Mouse (Mus musculus) megakaryocyte, embryonic 14.5 days (primary cell): ENCODE data around the gene Rnft2. TPM values are rescaled to one million over a fixed set of nuclear protein-coding genes. Genes with fewer than 3 reads are reported as not detected.
A peak's percentile ranks its signal among the peaks of the same experiment; 100 is the strongest.

Experiments
- H3K27me3 ChIP-seq: replicated peaks from 2 replicates; pipeline ENCODE3; 2012; ENCODE audit warnings: inconsistent platforms
- H3K36me3 ChIP-seq: replicated peaks from 2 replicates; pipeline ENCODE3; 2012; ENCODE audit warnings: low read length, inconsistent platforms, mixed read lengths
- H3K4me1 ChIP-seq: 2 replicates; pipeline ENCODE4 v1.6.1; 2012; ENCODE audit warnings: inconsistent platforms
- H3K4me3 ChIP-seq: replicated peaks from 2 replicates; pipeline ENCODE3; 2012; ENCODE audit warnings: moderate library complexity, mild to moderate bottlenecking, inconsistent platforms
- H3K9me3 ChIP-seq: 2 replicates; pipeline ENCODE4 v1.6.1; 2012; ENCODE audit warnings: inconsistent platforms
- FLI1 ChIP-seq: IDR thresholded peaks from 2 replicates; pipeline ENCODE4 v1.6.1; 2012; ENCODE audit warnings: low read length, inconsistent platforms, mixed read lengths
- GATA1 ChIP-seq: IDR thresholded peaks from 3 replicates; pipeline ENCODE4 v1.6.1; 2012; ENCODE audit warnings: mixed read lengths, low read length, inconsistent platforms, borderline replicate concordance
- polyA plus RNA-seq: library from polyadenylated mRNA; stranded (reverse); fragments of >175 nt; gene quantifications from 2 replicates; pipeline ENCODE4 v1.2.3, GENCODE M21; 2012; ENCODE audit warnings: low replicate concordance; ENCODE audit not compliant: insufficient read depth

Rnft2 gene
- polyA plus RNA-seq, 1 experiment = not detected

DNA sequence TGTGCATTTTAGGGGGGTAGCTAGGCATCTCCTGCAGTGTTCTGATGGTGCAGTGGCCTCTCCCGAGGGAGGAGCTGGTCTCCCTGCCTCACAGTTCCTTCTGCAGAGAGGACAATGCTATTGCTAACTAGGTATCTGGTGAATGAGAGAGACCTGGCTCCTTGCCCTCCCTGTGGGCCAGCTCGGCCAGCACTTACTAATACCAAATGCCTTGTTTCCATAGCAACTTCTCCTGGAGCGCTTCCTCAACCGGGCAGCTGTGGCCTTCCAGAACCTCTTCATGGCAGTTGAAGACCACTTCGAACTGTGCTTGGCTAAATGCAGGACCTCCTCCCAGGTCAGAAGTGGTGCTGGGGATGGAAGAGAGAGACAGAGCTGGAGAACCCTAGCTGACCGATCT is 14.2 kb upstream of the Rnft2 start:
- Histone ChIP-seq H3K27me3 (peaks cover 9% of the 10 kb centered on the region), H3K4me1 (peaks cover 33% of the 10 kb centered on the region), H3K36me3 (peaks cover 41% of the 10 kb centered on the region), H3K4me3 (peak overlapping the region; percentile 16), H3K9me3 (no peaks in the 10 kb centered on the region)
- TF ChIP-seq FLI1 (no peak), GATA1 (no peak)

DNA sequence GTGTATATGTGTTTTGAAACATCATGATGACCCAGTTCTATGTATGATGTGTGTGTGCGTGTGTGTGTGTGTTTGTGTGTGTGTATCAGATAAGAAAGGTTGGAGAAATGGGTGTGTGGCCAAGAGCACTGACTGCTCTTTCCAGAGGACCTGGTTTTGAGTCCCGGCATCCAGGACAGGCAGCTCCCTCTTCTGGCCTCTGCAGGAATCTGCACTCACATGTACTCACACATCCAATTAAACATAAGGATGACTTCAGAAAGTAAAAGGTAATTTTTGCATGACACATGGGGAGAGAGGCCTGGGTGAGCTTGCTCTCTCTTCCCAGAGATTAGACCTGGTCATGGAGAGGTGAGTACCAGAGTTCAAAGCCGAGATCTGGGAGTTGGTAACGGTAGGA is 12.1 kb upstream of the Rnft2 start:
- no peak for TF ChIP-seq FLI1
- TF ChIP-seq GATA1 = no peak
- H3K9me3 ChIP-seq = no peaks in the 10 kb centered on the region
- peaks cover 30% of the 10 kb centered on the region for H3K4me1 ChIP-seq
- peaks cover 32% of the 10 kb centered on the region for H3K36me3 ChIP-seq
- no peak overlapping the region for H3K4me3 ChIP-seq
- peaks cover 11% of the 10 kb centered on the region for H3K27me3 ChIP-seq

DNA sequence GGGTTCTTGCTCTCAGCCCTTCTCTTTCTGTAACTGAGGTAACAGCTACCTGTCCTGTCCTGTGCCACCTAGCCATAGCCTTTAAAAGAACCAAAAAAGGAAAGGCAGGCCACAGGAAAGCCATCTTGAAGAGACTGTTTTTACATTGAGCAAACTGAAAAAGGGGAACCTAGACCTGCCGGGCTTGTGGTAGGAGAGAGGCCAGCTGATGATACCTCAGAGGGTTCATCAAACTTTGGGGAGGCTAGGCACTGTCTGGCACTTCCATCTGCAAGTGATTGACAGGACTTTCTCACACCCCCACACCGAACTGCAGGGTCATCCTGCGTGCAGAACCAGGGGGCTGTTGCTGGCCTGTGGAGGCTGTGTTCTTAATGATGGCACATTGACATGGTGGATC is 8.6 kb upstream of the Rnft2 start:
- no peak overlapping the region for H3K4me3 ChIP-seq
- peaks cover 10% of the 10 kb centered on the region for H3K36me3 ChIP-seq
- H3K9me3 ChIP-seq = 0 out of 2 replicates have a peak, but pooled peaks cover 4% of the 10 kb centered on the region
- H3K4me1 ChIP-seq = peaks cover 4% of the 10 kb centered on the region; the same call in 1 of the 2 replicates
- TF ChIP-seq FLI1 (no peak), GATA1 (no peak)
- peaks cover 5% of the 10 kb centered on the region for H3K27me3 ChIP-seq

DNA sequence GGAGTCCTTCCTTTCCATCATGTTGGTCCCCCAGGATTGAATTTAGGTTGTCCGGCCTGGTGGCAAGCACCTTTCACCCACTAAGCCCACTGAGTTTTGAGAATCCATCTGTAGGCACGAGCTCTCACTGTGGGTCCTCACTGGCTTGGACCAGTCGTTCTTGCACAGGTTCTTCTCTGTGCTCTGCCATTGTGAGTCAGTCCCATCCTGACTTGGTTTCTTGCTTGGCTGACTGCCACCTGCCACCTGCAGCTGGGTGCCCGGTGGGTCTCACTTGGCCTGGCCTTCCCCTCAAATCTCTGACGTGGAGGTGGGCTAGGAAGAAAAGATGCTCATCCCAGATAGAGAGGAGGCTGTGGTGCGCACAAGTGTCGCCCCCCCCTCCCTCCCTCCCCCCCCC is 6.1 kb upstream of the Rnft2 start:
- Histone ChIP-seq H3K4me1 (peaks cover 6% of the 10 kb centered on the region), H3K9me3 (0 out of 2 replicates have a peak, but pooled peaks cover 4% of the 10 kb centered on the region), H3K4me3 (no peak overlapping the region), H3K36me3 (no peaks in the 10 kb centered on the region), H3K27me3 (peaks cover 7% of the 10 kb centered on the region)
- TF ChIP-seq GATA1 (no peak), FLI1 (no peak)

DNA sequence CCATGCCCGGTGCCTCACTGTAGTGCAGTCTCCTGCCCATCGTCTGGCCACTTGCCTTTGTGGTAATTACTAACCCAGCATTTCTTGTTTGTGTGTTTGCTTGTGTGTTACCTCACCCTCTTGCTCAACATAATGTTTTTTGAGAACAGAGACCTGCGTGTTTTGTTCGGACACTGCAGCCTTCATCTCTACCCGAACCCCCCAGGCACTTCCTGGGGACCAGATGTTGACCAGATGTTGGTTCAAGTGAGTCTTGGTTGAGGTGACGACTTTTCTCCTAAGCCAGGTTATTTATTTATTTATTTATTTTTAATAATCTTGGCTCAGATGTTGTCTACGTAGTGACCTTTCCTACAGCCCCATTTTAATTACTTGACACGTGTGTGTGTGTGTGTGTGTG is 2.5 kb upstream of the Rnft2 start:
- Histone ChIP-seq H3K27me3 (peaks cover 18% of the 10 kb centered on the region), H3K4me1 (peaks cover 22% of the 10 kb centered on the region), H3K36me3 (no peaks in the 10 kb centered on the region), H3K4me3 (no peak overlapping the region), H3K9me3 (0 out of 2 replicates have a peak, but pooled peaks cover 4% of the 10 kb centered on the region)
- TF ChIP-seq FLI1 = no peak
- no peak for TF ChIP-seq GATA1

DNA sequence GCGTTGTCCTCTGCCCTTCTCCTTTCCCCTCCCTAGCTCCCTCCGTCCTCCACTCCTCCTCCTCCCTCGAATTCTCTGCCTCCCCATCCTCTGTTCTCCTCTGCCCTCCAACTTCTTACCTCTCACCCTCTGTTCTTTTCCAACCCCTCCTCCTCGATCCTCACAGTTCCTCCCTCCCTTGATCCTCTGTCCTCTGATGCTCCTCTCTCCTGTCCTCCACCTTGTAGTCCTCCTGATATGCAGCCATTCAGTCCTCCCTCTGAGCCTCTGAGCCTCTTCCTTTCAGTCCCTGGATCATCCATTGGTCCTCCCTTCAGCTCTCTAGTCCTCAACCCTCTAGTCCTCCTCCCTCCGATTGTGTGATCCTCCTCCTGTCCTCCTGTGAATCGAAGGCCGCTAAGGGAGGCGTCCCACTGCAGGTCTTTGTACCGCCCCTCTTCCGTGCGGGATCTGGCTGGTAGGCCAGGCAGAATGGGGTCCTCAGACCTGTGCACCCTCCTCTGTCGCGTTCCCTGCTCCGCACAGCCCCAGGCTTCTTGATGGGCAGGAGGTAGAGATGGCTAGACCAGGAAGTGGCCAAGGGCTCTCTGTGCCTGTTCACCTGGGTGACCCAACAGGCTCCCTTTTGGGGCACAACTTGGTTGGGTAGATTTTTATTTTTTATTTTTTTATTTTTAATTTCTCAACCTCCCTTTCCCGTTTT is 841 bp upstream of the Rnft2 start:
- H3K36me3 ChIP-seq = no peaks in the 10 kb centered on the region

DNA sequence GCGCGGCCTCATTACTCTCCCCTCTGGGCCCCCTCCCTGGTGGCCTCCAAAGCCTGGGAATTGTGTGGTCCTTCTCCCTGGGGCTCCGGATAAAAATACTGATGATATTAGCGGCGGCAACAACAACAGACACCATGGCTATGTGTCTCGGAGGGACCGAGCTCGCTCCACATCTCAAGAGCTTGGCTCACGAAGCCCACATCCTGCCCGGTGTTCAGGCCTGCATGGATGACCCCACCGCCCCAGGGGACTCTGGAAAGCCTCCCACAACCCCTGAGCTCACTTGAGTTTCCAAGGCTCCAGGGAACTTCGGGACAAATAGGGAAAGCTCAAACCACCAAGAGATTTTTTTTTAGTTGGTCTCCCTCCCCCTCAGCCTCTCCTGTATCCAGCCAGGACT is 5.2 kb downstream of the Rnft2 start:
- Histone ChIP-seq H3K4me1 (peaks cover 6% of the 10 kb centered on the region), H3K27me3 (peaks cover 61% of the 10 kb centered on the region), H3K9me3 (no peaks in the 10 kb centered on the region), H3K36me3 (no peaks in the 10 kb centered on the region), H3K4me3 (no peak overlapping the region)
- TF ChIP-seq FLI1 (no peak), GATA1 (no peak)

More for the DNA sequence above, 841 bp upstream of the Rnft2 start:
- H3K4me3 ChIP-seq = peak overlapping the region; percentile 96
- peaks cover 22% of the 10 kb centered on the region for H3K4me1 ChIP-seq
- H3K9me3 ChIP-seq = no peaks in the 10 kb centered on the region
- TF ChIP-seq FLI1 (no peak), GATA1 (no peak)
- peaks cover 32% of the 10 kb centered on the region for H3K27me3 ChIP-seq

DNA sequence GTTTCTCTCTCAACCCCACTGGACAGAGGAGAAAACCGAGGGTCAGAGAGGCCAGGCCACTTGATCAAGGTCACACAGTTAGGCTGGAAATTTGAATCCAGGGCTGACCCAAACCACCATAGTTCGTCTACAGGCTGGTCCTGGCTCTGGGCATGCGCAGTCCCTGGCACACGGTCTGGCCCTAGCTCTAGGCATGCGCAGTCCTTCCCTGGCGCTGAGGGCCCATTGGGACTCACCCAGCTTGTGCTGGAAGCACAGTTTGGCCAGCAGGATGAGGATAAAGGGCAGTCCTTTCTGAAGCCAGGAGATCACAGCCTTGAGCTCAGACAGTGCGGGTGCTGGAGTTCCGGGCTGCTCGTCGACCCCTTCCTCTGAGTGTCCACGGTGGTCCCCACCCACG is 8.0 kb downstream of the Rnft2 start:
- TF ChIP-seq GATA1 (no peak), FLI1 (no peak)

DNA sequence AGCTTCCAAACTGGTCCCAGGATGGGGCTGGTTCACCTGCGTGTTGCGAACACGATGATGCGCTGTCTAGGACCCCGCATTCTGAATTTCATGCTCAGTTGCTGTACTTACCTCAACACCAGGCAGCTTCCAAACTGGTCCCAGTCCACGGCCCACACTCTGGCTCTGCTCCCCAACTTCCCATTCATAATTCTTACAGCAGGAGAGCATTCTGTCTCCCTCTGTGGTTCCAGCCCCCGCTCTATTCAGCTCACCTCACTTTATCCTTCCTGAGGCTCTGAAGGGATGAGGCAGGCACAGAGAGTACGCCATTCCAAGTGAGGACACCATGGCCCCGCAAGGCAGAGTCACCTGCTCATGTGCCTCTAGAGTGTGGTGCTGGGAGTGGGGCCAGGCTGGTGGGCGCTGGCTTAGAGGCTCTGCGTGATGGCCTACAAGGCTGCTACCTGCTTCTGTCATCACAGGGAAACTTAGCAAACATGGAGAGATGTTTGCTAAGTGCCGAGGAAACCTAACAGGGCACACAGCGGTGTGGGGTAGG is 14.8 kb downstream of the Rnft2 start:
- H3K4me1 ChIP-seq = peaks cover 16% of the 10 kb centered on the region
- H3K4me3 ChIP-seq = no peak overlapping the region
- TF ChIP-seq FLI1 (no peak), GATA1 (no peak)
- H3K27me3 ChIP-seq = peaks cover 78% of the 10 kb centered on the region
- no peaks in the 10 kb centered on the region for H3K36me3 ChIP-seq
- H3K9me3 ChIP-seq = no peaks in the 10 kb centered on the region

More for the DNA sequence above, 8.0 kb downstream of the Rnft2 start:
- Histone ChIP-seq H3K36me3 (no peaks in the 10 kb centered on the region), H3K4me1 (no peaks in the 10 kb centered on the region), H3K4me3 (no peak overlapping the region), H3K9me3 (no peaks in the 10 kb centered on the region), H3K27me3 (peaks cover 67% of the 10 kb centered on the region)

DNA sequence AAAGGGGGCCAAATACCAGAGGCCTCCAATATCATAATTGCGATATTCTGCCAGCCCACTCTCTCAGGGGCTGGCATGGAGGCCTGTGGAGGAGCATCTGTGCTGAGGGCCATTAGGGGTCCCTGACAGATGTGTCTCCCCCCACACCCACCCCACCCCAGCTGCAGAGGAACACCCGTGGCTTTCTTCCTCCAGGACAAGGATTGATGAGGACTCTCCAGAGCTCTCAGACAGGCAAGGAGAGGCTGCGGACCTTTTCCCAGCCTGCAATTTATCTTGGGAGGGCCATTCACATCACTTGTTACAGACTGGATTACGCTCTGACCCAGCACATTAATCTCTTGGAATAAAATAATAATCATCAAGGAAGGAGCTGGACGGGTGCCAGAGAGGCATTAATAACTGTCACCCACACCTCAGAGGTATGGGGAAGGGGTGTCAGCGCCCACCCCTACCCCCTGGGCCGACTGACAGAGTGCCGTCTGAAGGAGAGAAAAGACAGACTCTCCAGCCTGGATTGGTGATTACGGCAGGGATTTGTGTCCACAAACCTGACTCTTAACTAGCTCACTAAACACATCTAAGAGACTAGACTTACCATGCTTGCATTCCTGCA is 21.7 kb downstream of the Rnft2 start:
- H3K4me1 ChIP-seq = no peaks in the 10 kb centered on the region
- no peak for TF ChIP-seq GATA1
- TF ChIP-seq FLI1 = no peak
- H3K9me3 ChIP-seq = peaks cover 8% of the 10 kb centered on the region
- no peak overlapping the region for H3K4me3 ChIP-seq
- H3K27me3 ChIP-seq = peaks cover 75% of the 10 kb centered on the region
- H3K36me3 ChIP-seq = no peaks in the 10 kb centered on the region
